Mouse (Mus musculus): ENCODE data around the gene Zyx. TPM values are rescaled to one million over a fixed set of nuclear protein-coding genes. Genes with fewer than 3 reads are reported as not detected.

The Zyx gene
- polyA plus RNA-seq, 1 experiment from 2014 or later, result 52.4 TPM

GRCm38 (mm10) chr6:42348281-42349005 lies 987 bp upstream of the Zyx start:
- Histone ChIP-seq H3K4me3 (ENCODE audit: low read length) (peak overlapping the region; percentile 91), H3K27ac (ENCODE audit: low read depth, low read length) (no peak overlapping the region; the same call in 1 of the 2 replicates), H3K36me3 (ENCODE audit: control insufficient read depth, insufficient read depth, low read length) (0 out of 2 replicates have a peak, but pooled peaks cover 2% of the 10 kb centered on the region), H3K9me3 (ENCODE audit: control insufficient read depth, low read length) (no peaks in the 10 kb centered on the region), H3K4me1 (ENCODE audit: control insufficient read depth, insufficient read depth, low read depth, low read length) (peaks cover 19% of the 10 kb centered on the region), H3K9ac (ENCODE audit: low read depth, low read length) (no peak overlapping the region), H3K4me2 (ENCODE audit: low read length) (peak overlapping the region; percentile 88), H3K27me3 (replicated peaks; ENCODE audit: control insufficient read depth, insufficient read depth, low read length) (no peaks in the 10 kb centered on the region)
- WGBS, result 32% methylated on average over 12 of the region's 12 CpGs
- ATAC-seq, result no peak

- under 1% methylated on average over 11 of the region's 11 CpGs for WGBS
- H3K4me2 ChIP-seq (ENCODE audit: low read length), result peak overlapping the region; percentile 88
- H3K27ac ChIP-seq (ENCODE audit: low read depth, low read length), result peak overlapping the region; percentile 84
- H3K36me3 ChIP-seq (ENCODE audit: control insufficient read depth, insufficient read depth, low read length), result 0 out of 2 replicates have a peak, but pooled peaks cover 2% of the 10 kb centered on the region
- peak overlapping the region; percentile 94 for H3K9ac ChIP-seq (ENCODE audit: low read depth, low read length)
- no peaks in the 10 kb centered on the region for H3K9me3 ChIP-seq (ENCODE audit: control insufficient read depth, low read length)
- no peaks in the 10 kb centered on the region for H3K27me3 ChIP-seq (replicated peaks; ENCODE audit: control insufficient read depth, insufficient read depth, low read length)
- peaks cover 21% of the 10 kb centered on the region for H3K4me1 ChIP-seq (ENCODE audit: control insufficient read depth, insufficient read depth, low read depth, low read length)
- H3K4me3 ChIP-seq (ENCODE audit: low read length), result peak overlapping the region; percentile 91
- peak; percentile 25 for ATAC-seq
These were observed 414 bp upstream of the Zyx start for GRCm38 (mm10) chr6:42349006-42349425.

GRCm38 (mm10) chr6:42350021-42350967 lies 864 bp downstream of the Zyx start:
- H3K4me1 ChIP-seq (ENCODE audit: control insufficient read depth, insufficient read depth, low read depth, low read length), result peaks cover 22% of the 10 kb centered on the region
- WGBS, result under 1% methylated on average over 55 of the region's 72 CpGs

GRCm38 (mm10) chr6:42350968-42351775 lies 1.7 kb downstream of the Zyx start:
- peak overlapping the region; percentile 91 for H3K4me3 ChIP-seq (ENCODE audit: low read length)
- no peaks in the 10 kb centered on the region for H3K27me3 ChIP-seq (replicated peaks; ENCODE audit: control insufficient read depth, insufficient read depth, low read length)
- no peak overlapping the region for H3K27ac ChIP-seq (ENCODE audit: low read depth, low read length)
- peaks cover 5% of the 10 kb centered on the region; the same call in 1 of the 2 replicates for H3K36me3 ChIP-seq (ENCODE audit: control insufficient read depth, insufficient read depth, low read length)
- peak overlapping the region; percentile 94 for H3K9ac ChIP-seq (ENCODE audit: low read depth, low read length)
- peak overlapping the region; percentile 88 for H3K4me2 ChIP-seq (ENCODE audit: low read length)
- H3K9me3 ChIP-seq (ENCODE audit: control insufficient read depth, low read length), result no peaks in the 10 kb centered on the region
- ATAC-seq, result no peak
- 48% methylated on average over 13 of the region's 13 CpGs for WGBS
- peaks cover 22% of the 10 kb centered on the region for H3K4me1 ChIP-seq (ENCODE audit: control insufficient read depth, insufficient read depth, low read depth, low read length)

More at GRCm38 (mm10) chr6:42350021-42350967, 864 bp downstream of the Zyx start:
- Histone ChIP-seq H3K9ac (ENCODE audit: low read depth, low read length) (peak overlapping the region; percentile 94), H3K9me3 (ENCODE audit: control insufficient read depth, low read length) (no peaks in the 10 kb centered on the region), H3K36me3 (ENCODE audit: control insufficient read depth, insufficient read depth, low read length) (0 out of 2 replicates have a peak, but pooled peaks cover 2% of the 10 kb centered on the region), H3K4me2 (ENCODE audit: low read length) (peak overlapping the region; percentile 88), H3K27ac (ENCODE audit: low read depth, low read length) (peak overlapping the region; percentile 84), H3K4me3 (ENCODE audit: low read length) (peak overlapping the region; percentile 91), H3K27me3 (replicated peaks; ENCODE audit: control insufficient read depth, insufficient read depth, low read length) (no peaks in the 10 kb centered on the region)
- peak; percentile 28 for ATAC-seq

- Histone ChIP-seq H3K36me3 (ENCODE audit: control insufficient read depth, insufficient read depth, low read length) (peaks cover 11% of the 10 kb centered on the region), H3K4me2 (ENCODE audit: low read length) (peak overlapping the region; percentile 88), H3K9me3 (ENCODE audit: control insufficient read depth, low read length) (no peaks in the 10 kb centered on the region), H3K9ac (ENCODE audit: low read depth, low read length) (peak overlapping the region; percentile 31; the same call in 1 of the 2 replicates), H3K4me1 (ENCODE audit: control insufficient read depth, insufficient read depth, low read depth, low read length) (peaks cover 22% of the 10 kb centered on the region), H3K27ac (ENCODE audit: low read depth, low read length) (no peak overlapping the region), H3K4me3 (ENCODE audit: low read length) (peak overlapping the region; percentile 5; the same call in 1 of the 2 replicates), H3K27me3 (replicated peaks; ENCODE audit: control insufficient read depth, insufficient read depth, low read length) (no peaks in the 10 kb centered on the region)
- ATAC-seq, result no peak
- 89% methylated on average over 7 of the region's 7 CpGs for WGBS
These were observed 2.5 kb downstream of the Zyx start for GRCm38 (mm10) chr6:42351776-42352485.

GRCm38 (mm10) chr6:42352486-42352846 lies 3.0 kb downstream of the Zyx start:
- peaks cover 11% of the 10 kb centered on the region for H3K36me3 ChIP-seq (ENCODE audit: control insufficient read depth, insufficient read depth, low read length)
- no peak overlapping the region for H3K9ac ChIP-seq (ENCODE audit: low read depth, low read length)
- H3K9me3 ChIP-seq (ENCODE audit: control insufficient read depth, low read length), result no peaks in the 10 kb centered on the region
- no peaks in the 10 kb centered on the region for H3K27me3 ChIP-seq (replicated peaks; ENCODE audit: control insufficient read depth, insufficient read depth, low read length)
- no peak overlapping the region for H3K27ac ChIP-seq (ENCODE audit: low read depth, low read length)
- 91% methylated on average over 1 of the region's 1 CpGs for WGBS
- H3K4me3 ChIP-seq (ENCODE audit: low read length), result no peak overlapping the region
- ATAC-seq, result no peak
- no peak overlapping the region for H3K4me2 ChIP-seq (ENCODE audit: low read length)
- peaks cover 22% of the 10 kb centered on the region for H3K4me1 ChIP-seq (ENCODE audit: control insufficient read depth, insufficient read depth, low read depth, low read length)

GRCm38 (mm10) chr6:42353180-42353579 lies 3.8 kb downstream of the Zyx start:
- Histone ChIP-seq H3K9ac (ENCODE audit: low read depth, low read length) (no peak overlapping the region), H3K36me3 (ENCODE audit: control insufficient read depth, insufficient read depth, low read length) (peaks cover 11% of the 10 kb centered on the region), H3K27me3 (replicated peaks; ENCODE audit: control insufficient read depth, insufficient read depth, low read length) (no peaks in the 10 kb centered on the region), H3K4me2 (ENCODE audit: low read length) (no peak overlapping the region; the same call in 1 of the 2 replicates), H3K9me3 (ENCODE audit: control insufficient read depth, low read length) (no peaks in the 10 kb centered on the region), H3K4me3 (ENCODE audit: low read length) (no peak overlapping the region), H3K4me1 (ENCODE audit: control insufficient read depth, insufficient read depth, low read depth, low read length) (peaks cover 22% of the 10 kb centered on the region), H3K27ac (ENCODE audit: low read depth, low read length) (no peak overlapping the region)
- WGBS, result 84% methylated on average over 8 of the region's 8 CpGs
- no peak for ATAC-seq
